17 mouse cellular contexts compared by ENCODE assay signal in genomic region chr1:73724551-73724950, GRCm38 (mm10).
DNase-seq lines count a peak whose midpoint lies in the region; TF ChIP-seq lines count a peak whose summit lies in the region.
"Had no signal": no experiment of that assay in that cellular context is flagged by ENCODE, and none has a peak within 500 bp of the region (broad histone marks: within the 10 kb centered on the region; RNA-seq: fewer than 3 reads in every experiment).

No protein-coding gene starts in this region.

- no peak for TF ChIP-seq CTCF in lung, adult 2 months (IDR thresholded peaks at IDR 0.05; ENCODE audit: insufficient read depth, low read length)

- 48% methylated on average over 2 of the region's 2 CpGs for WGBS in lung, adult 2 months

- TF ChIP-seq POLR2A in lung, adult 2 months (IDR thresholded peaks at IDR 0.05; ENCODE audit: borderline replicate concordance, extremely low read depth, low read depth, low read length) = no peak

- no peaks in the 10 kb centered on the region; the same call in 1 of the 2 replicates for H3K4me1 ChIP-seq in lung, adult 2 months (ENCODE audit: control insufficient read depth, insufficient read depth, low read length)
- H3K4me1 ChIP-seq: forebrain, embryonic 15.5 days; hindbrain, embryonic 10.5 days; intestine, embryonic 15.5 days; neural tube, embryonic 15.5 days had no signal

- H3K4me3 ChIP-seq in lung, adult 2 months (replicated peaks; ENCODE audit: extremely low read depth, low read depth, low read length) = no peak overlapping the region
- H3K4me3 ChIP-seq: forebrain, embryonic 15.5 days; hindbrain, embryonic 10.5 days; intestine, embryonic 15.5 days; left cerebral cortex, adult 2 months; neural tube, embryonic 15.5 days had no signal

- peak; percentile 33 for DNase-seq in adrenal gland, postnatal 14 days
- no peak for DNase-seq in adrenal gland, postnatal 36 days
- peak; percentile 10 for DNase-seq in left cerebral cortex, postnatal 4 days
- no peak for DNase-seq in left cerebral cortex, postnatal 25 days (ENCODE audit: low spot score in 2 of 2)
- DNase-seq in cerebellum, adult 9-10 months = peak; percentile 92
- no peak for DNase-seq in lung, adult 2 months
- DNase-seq in kidney, adult 18-20 months = no peak
- DNase-seq in thymus, postnatal 0 days (ENCODE audit: low spot score) = no peak
- DNase-seq: gastrocnemius, postnatal 14 days; heart, adult 11 months; kidney, postnatal 4 days; liver, postnatal 0 days had no signal

- intact Hi-C loops in left cerebral cortex, postnatal 4 days (cut with DNase I) = no loop called here
- intact Hi-C loops in left cerebral cortex, postnatal 25 days (cut with DNase I) = no loop called here

Comparison
In these comparisons a context has a peak if more than half of its experiments do, and no peak if none do; other contexts are left out.
1. DNase-seq: peak in adrenal gland, postnatal 14 days (single experiment), left cerebral cortex, postnatal 4 days (single experiment) and cerebellum, adult 9-10 months (single experiment); none in adrenal gland, postnatal 36 days (0 of 2), left cerebral cortex, postnatal 25 days (0 of 2), lung, adult 2 months (single experiment), kidney, adult 18-20 months (single experiment) and thymus, postnatal 0 days (single experiment).